Comparison of ENCODE assay signal across 20 mouse cellular contexts in genomic region chr17:29430806-29431205, GRCm38 (mm10). TPM values are rescaled to one million over a fixed set of nuclear protein-coding genes. Genes with fewer than 3 reads are reported as not detected.
A peak's percentile ranks its signal among the peaks of the same experiment; 100 is the strongest.
DNase-seq lines count a peak whose midpoint lies in the region; ATAC-seq and TF ChIP-seq lines count a peak whose summit lies in the region.
"Had no signal": no experiment of that assay in that cellular context is flagged by ENCODE, and none has a peak within 500 bp of the region (broad histone marks: within the 10 kb centered on the region; RNA-seq: fewer than 3 reads in every experiment).

No protein-coding gene starts in this region.

- H3K4me1 ChIP-seq in heart, embryonic 10.5 days, result peaks cover 65% of the 10 kb centered on the region
- no peaks in the 10 kb centered on the region; the same call in 1 of the 2 replicates for H3K4me1 ChIP-seq in lung, postnatal 0 days (ENCODE audit: insufficient read depth, low read depth, low read length)
- H3K4me1 ChIP-seq in CH12.LX (ENCODE audit: control insufficient read depth in 1 of 2, insufficient read depth in 2 of 2), result peaks cover 24 to 65% of the 10 kb centered on the region in 2 experiments
- H3K4me1 ChIP-seq: forebrain, embryonic 15.5 days; midbrain, embryonic 12.5 days had no signal

- TF ChIP-seq POLR2A in CH12.LX (IDR thresholded peaks at IDR 0.05; ENCODE audit: low read depth, low read length), result no peak

- intact Hi-C loops in heart, postnatal 36 days (cut with DNase I), result no loop called here

- 95% methylated on average over 6 of the region's 6 CpGs for WGBS in heart, embryonic 10.5 days
- WGBS in lung, postnatal 0 days, result 95% methylated on average over 6 of the region's 6 CpGs
- 95% methylated on average over 6 of the region's 6 CpGs for WGBS in macrophage (ENCODE audit: missing documents)

- H3K36me3 ChIP-seq in heart, embryonic 10.5 days, result no peaks in the 10 kb centered on the region
- H3K36me3 ChIP-seq in lung, postnatal 0 days (ENCODE audit: insufficient read depth, low read length), result no peaks in the 10 kb centered on the region
- peaks cover 3 to 64% of the 10 kb centered on the region in 2 experiments for H3K36me3 ChIP-seq in CH12.LX (replicated peaks in 1 of 2; ENCODE audit: control insufficient read depth in 1 of 2, insufficient read depth in 1 of 2, low read length in 1 of 2)
- H3K36me3 ChIP-seq in macrophage (ENCODE audit: inconsistent target), result no peaks in the 10 kb centered on the region
- H3K36me3 ChIP-seq: embryonic facial prominence, embryonic 10.5 days; forebrain, embryonic 15.5 days; lung, embryonic 15.5 days; midbrain, embryonic 12.5 days had no signal

- no peak overlapping the region for H3K9ac ChIP-seq in lung, postnatal 0 days (replicated peaks; ENCODE audit: low read depth)
- no peak overlapping the region for H3K9ac ChIP-seq in CH12.LX (ENCODE audit: insufficient read depth, low read depth)
- H3K9ac ChIP-seq: forebrain, embryonic 15.5 days; lung, embryonic 15.5 days; midbrain, embryonic 12.5 days had no signal

- DNase-seq in heart, embryonic 10.5 days (ENCODE audit: low spot score), result no peak
- no peak for DNase-seq in heart, postnatal 36 days
- no peak for DNase-seq in lung, postnatal 0 days (ENCODE audit: low spot score)
- no peak for DNase-seq in lung, postnatal 36 days
- DNase-seq in CH12.LX (ENCODE audit: extremely low read depth), result no peak
- no peak for DNase-seq in urinary bladder, postnatal 36 days (ENCODE audit: low spot score in 2 of 2)
- DNase-seq: adrenal gland, postnatal 36 days; cerebellum, adult 11 months; cerebellum, adult 9-11 months; kidney, adult 18-20 months; kidney, postnatal 10 days; layer of hippocampus, postnatal 36 days; thymus, adult 18-20 months had no signal

- peaks cover 16% of the 10 kb centered on the region for H3K79me2 ChIP-seq in CH12.LX (replicated peaks; ENCODE audit: control insufficient read depth, extremely low read depth, insufficient read depth, poor library complexity, severe bottlenecking)
- H3K79me2 ChIP-seq in macrophage (ENCODE audit: inconsistent target), result peaks cover 23% of the 10 kb centered on the region

- no peak for TF ChIP-seq EP300 in lung, postnatal 0 days (IDR thresholded peaks at IDR 0.05)
- no peak for TF ChIP-seq EP300 in CH12.LX (IDR thresholded peaks at IDR 0.05; ENCODE audit: low read length)

- peak; percentile 27; the same call in 1 of the 2 replicates for TF ChIP-seq CTCF in lung, postnatal 0 days (IDR thresholded peaks at IDR 0.05)
- peak; percentile 10 to 40; a peak in 2 of 4 replicates for TF ChIP-seq CTCF in CH12.LX (conservative IDR thresholded peaks at IDR 0.05 in 1 of 2, IDR thresholded peaks at IDR 0.05 in 1 of 2; ENCODE audit: low read depth in 2 of 2, low read length in 2 of 2)

- no peak overlapping the region for H3K4me3 ChIP-seq in heart, embryonic 10.5 days
- H3K4me3 ChIP-seq in lung, postnatal 0 days (ENCODE audit: low read depth, low read length), result no peak overlapping the region
- H3K4me3 ChIP-seq in CH12.LX (replicated peaks in 1 of 3; ENCODE audit: low read depth in 2 of 3, low read length in 2 of 3, poor library complexity in 1 of 3) (no peak overlapping the region), macrophage (ENCODE audit: inconsistent target) (no peak overlapping the region)
- H3K4me3 ChIP-seq: embryonic facial prominence, embryonic 10.5 days; forebrain, embryonic 15.5 days; lung, embryonic 15.5 days; midbrain, embryonic 12.5 days had no signal

- in situ Hi-C loops in CH12.LX (cut with MboI; ENCODE audit: low pct_ligation_motif_present, low pct_unique_long_range_greater_than_20kb, low sequenced_read_pairs), result loop anchor here (5.0 kb wide), 1 partner anchor 34 kb away; no protein-coding TSS in a partner anchor

- peak overlapping the region; percentile 89 for H3K27ac ChIP-seq in heart, embryonic 10.5 days
- no peak overlapping the region for H3K27ac ChIP-seq in lung, postnatal 0 days (ENCODE audit: low read length)
- no peak overlapping the region for H3K27ac ChIP-seq in CH12.LX (ENCODE audit: insufficient read depth, low read depth)
- peak overlapping the region; percentile 95 for H3K27ac ChIP-seq in macrophage
- H3K27ac ChIP-seq: embryonic facial prominence, embryonic 10.5 days; forebrain, embryonic 15.5 days; lung, embryonic 15.5 days; midbrain, embryonic 12.5 days had no signal

- H3K27me3 ChIP-seq in heart, embryonic 10.5 days (ENCODE audit: insufficient read depth, poor library complexity, severe bottlenecking), result no peaks in the 10 kb centered on the region
- no peaks in the 10 kb centered on the region for H3K27me3 ChIP-seq in lung, postnatal 0 days (replicated peaks; ENCODE audit: insufficient read depth, low read length)
- H3K27me3 ChIP-seq in CH12.LX (replicated peaks), result no peaks in the 10 kb centered on the region
- H3K27me3 ChIP-seq: forebrain, embryonic 15.5 days; lung, embryonic 15.5 days; midbrain, embryonic 12.5 days had no signal

- H3K4me2 ChIP-seq in lung, postnatal 0 days (replicated peaks; ENCODE audit: low read depth, low read length), result no peak overlapping the region
- no peak overlapping the region for H3K4me2 ChIP-seq in CH12.LX (ENCODE audit: insufficient read depth, low read depth, poor library complexity, severe bottlenecking)
- H3K4me2 ChIP-seq: forebrain, embryonic 15.5 days; heart, embryonic 11.5 days; lung, embryonic 15.5 days; midbrain, embryonic 12.5 days had no signal

- dilution Hi-C loops in CH12.LX (cut with MboI; ENCODE audit: extremely low pct_ligation_motif_present, extremely low pct_unique_long_range_greater_than_20kb, low sequenced_read_pairs), result no loop called here

- no peak for TF ChIP-seq RAD21 in CH12.LX (IDR thresholded peaks at IDR 0.05; ENCODE audit: low read depth, low read length)

- H3K9me3 ChIP-seq in heart, embryonic 10.5 days, result no peaks in the 10 kb centered on the region
- H3K9me3 ChIP-seq in lung, postnatal 0 days (ENCODE audit: low read length), result no peaks in the 10 kb centered on the region
- H3K9me3 ChIP-seq in CH12.LX (replicated peaks; ENCODE audit: low read length), result peaks cover 4% of the 10 kb centered on the region
- H3K9me3 ChIP-seq: embryonic facial prominence, embryonic 10.5 days; forebrain, embryonic 15.5 days; lung, embryonic 15.5 days had no signal

- ATAC-seq in lung, postnatal 0 days, result no peak
- no peak for ATAC-seq in activated CD4-positive, CD25-positive, alpha-beta regulatory T cell, adult 4 months
- ATAC-seq: forebrain, embryonic 15.5 days had no signal

TF ChIP-seq in CH12.LX, 34 proteins besides CTCF, POLR2A, EP300 and RAD21:
- no peak for TF ChIP-seq MAFK (IDR thresholded peaks at IDR 0.05; ENCODE audit: insufficient replicate concordance, low read length)
- no peak for TF ChIP-seq HCFC1 (IDR thresholded peaks at IDR 0.05; ENCODE audit: low read depth, low read length)
- no peak for TF ChIP-seq USF2 (conservative IDR thresholded peaks at IDR 0.05; ENCODE audit: low read depth, low read length)
- TF ChIP-seq CHD1 (IDR thresholded peaks at IDR 0.05; ENCODE audit: low read depth, low read length), result no peak

RNA-seq across cellular contexts. Expression of gene Pim1, which starts 59.7 kb away (rescaled TPM):
- 28.7 and 31.4 TPM in 2 replicates for polyA plus RNA-seq in heart, embryonic 10.5 days (2016; fragmentation: Nextera tagmentation; extraction: Ambion mirVana)
- 10 to 100 TPM; 22.3 to 36.3 TPM for total RNA-seq in heart, postnatal 36 days (2021)
- 30.0 and 49.5 TPM in 2 replicates for polyA plus RNA-seq in lung, postnatal 0 days (2015; fragmentation: Nextera tagmentation; extraction: Ambion mirVana)
- 141 and 178 TPM in 2 replicates for total RNA-seq in CH12.LX (2012; rRNA removed)
- total RNA-seq in CH12.LX (2014; rRNA removed), result 72.7 and 75.8 TPM in 2 replicates
- 121 and 133 TPM in 2 replicates for polyA plus RNA-seq in CH12.LX (2012; ENCODE audit: insufficient read length, low read depth)
- total RNA-seq in macrophage (2018; cell fraction: chromatin; rRNA removed), result 1,000 to 10,000 TPM in 6 of 26 experiments, 100 to 1,000 TPM in 19, 10 to 100 TPM in 1; 95.1 to 1,355 (median 578) TPM
- total RNA-seq in macrophage (2018; cell fraction: cytosol; rRNA removed), result 1,000 to 10,000 TPM in 3 of 26 experiments, 100 to 1,000 TPM in 21, 10 to 100 TPM in 2; 64.1 to 1,333 (median 331) TPM
- total RNA-seq in macrophage (2018; cell fraction: nucleus; rRNA removed), result 1,000 to 10,000 TPM in 10 of 26 experiments, 100 to 1,000 TPM in 15, 10 to 100 TPM in 1; 94.8 to 1,462 (median 879) TPM
- 30.0 to 53.7 TPM (median 48.6 TPM) in 3 replicates for polyA plus RNA-seq in macrophage (2018)
- 100 to 1,000 TPM; 291 to 376 TPM for polyA plus RNA-seq in activated CD4-positive, CD25-positive, alpha-beta regulatory T cell, adult 4 months (2017; shearing (Covaris generic))

Comparison
In these comparisons a context has a peak if more than half of its experiments do, and no peak if none do; other contexts are left out.
1. H3K27ac ChIP-seq: peak in heart, embryonic 10.5 days (single experiment) and macrophage (single experiment); none in lung, postnatal 0 days (single experiment) and CH12.LX (single experiment).